Mouse (Mus musculus): Measurements from ENCODE around the gene Lrmda. TPM values are rescaled to one million over a fixed set of nuclear protein-coding genes. Genes with fewer than 3 reads are reported as not detected.
A peak's percentile ranks its signal among the peaks of the same experiment; 100 is the strongest.

The Lrmda gene
- total RNA-seq, 2 experiments from 2014 or later = 0.76 to 1.0 TPM

DNA sequence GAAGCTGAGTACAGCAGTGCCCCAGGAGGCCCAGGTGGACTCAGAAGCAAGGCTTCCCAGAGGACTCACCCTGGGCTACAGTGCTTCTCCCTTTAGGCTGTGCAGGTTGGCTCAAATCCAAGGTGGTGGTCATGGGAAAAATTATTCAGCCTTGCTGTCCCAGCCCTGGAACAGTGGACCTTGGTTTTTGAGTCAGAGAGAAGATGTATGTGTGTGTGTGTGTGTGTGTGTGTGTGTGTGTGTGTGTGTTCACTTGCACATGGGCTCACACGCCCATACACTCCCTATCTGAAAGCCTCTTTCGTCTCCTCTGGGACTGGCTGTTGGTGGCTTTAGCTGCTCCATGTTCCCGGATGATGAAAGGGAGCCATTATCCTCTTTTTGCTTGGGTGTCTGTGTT is 16.4 kb downstream of the Lrmda start:
- intact Hi-C loops (cut with DNase I) = no loop called here
- peak; percentile 18 to 25 for DNase-seq

DNA sequence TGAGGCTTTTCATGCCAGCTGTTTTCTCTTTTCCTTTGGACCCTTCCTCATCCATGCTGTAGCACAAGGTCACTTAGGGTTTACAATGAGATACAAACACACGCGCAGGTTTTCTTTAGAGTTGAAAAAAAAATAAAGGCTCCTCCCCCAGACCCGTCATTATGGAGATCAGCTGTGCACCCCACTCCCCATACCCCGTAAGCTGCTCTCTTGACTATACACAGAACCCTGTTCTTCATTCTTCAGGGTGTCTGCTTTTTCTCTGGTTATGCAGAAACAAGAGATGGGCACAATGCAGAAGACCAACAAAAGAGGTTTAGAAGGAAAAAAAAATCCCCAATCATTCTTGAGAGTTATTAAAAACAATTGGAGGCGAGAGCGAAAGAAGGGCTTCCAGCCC is 16.8 kb downstream of the Lrmda start:
- DNase-seq = no peak
- intact Hi-C loops (cut with DNase I) = no loop called here

DNA sequence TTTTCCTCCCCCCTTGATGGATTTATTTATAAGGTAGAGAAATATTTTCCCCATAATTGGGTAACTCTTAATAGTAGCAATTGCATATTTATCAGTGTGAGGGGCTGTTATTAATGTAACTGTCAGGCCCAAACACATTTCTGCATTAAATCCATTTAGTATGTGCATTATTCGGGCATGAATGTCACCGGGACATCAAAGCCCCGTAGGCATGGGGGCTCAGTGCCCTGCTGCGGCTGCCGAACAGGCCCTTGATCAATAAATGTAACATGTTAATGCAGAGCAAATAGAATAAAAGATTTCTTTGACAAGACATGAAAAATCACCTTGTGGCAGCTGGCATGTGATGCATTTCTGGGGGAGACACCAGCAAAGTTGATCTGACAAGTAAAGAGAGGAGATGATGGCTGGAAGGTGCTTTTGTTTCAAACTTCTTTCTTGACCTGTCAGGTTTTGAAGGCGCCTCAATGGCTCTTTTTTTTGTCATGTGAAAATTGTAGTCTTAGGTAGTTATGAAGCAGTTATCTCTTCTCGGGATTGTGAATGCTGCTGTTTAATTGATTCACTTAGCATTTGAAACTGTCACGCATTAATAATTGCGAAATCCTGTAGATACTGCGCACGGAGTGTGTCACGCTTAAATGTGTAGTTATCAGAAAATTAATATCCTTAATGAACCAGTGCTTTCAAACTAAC is 17.4 kb downstream of the Lrmda start:
- DNase-seq = no peak
- intact Hi-C loops (cut with DNase I) = no loop called here

DNA sequence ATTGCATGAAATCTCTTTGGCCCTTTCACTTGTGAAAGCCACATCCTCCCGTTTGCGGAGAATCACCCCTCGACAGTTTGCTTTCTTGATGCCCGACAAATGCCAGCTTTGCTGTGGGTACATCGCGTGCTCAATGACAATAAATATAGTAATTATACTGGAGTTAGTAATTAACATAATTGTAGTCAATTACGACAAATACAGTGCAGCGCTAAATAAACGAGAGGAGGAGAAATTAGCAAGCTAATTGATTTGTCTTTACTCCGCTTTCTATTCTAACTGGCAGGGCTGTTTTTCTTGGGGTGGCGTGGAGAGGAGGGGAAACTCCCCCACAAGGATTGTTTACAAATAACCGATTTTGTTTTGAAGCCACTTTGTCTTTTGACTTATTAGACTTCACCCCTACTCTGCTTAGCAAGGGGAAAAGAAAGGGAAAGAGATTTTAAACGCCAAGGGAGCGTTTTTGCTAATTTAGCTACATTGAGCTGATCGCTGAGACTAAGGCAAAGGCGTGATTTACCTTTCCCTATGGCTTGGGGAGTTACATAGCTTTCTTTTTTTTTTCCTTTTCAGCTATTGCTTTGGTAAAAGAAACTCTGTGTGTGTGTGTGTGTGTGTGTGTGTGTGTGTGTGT is 18.1 kb downstream of the Lrmda start:
- intact Hi-C loops (cut with DNase I) = no loop called here
- no peak for DNase-seq

DNA sequence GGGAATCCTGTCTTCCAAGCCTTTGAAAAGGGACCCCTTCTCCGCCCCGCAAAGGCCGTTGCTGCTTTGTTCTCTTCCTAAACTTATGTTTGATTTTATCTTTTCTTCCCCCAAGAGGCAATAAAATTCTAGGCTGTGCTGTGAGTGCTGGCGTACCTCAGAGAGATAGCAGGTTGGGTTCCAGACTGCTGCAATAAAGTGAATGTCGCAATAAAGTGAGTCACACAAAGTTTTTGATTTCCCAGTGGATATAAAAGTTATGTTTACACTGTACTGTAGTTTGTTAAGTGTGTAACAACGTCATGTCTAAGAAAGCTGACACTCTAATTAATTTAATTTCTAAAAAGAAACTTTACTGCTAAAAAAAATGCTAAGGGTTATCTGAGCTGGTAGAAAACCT is 22.6 kb downstream of the Lrmda start:
- intact Hi-C loops (cut with DNase I) = no loop called here
- DNase-seq = no peak

DNA sequence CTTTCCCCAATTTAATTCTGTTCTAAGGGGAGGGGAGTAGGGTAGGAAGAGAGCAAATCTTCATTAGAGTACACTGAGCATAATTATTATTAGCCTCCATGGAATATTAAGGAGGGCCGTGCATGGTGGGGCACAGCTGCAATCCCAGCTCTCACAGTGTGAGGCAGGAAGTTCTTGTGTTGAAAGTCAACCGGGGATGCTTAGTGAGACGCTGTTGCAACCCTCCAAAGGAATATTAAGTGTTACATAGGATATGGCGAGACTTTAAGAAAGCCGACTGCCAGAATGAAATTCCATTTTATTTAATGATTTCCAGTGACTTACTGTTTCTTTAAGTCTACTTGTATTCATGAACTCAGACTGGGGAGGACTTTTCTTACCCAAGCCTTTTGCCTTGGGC is 23.9 kb downstream of the Lrmda start:
- intact Hi-C loops (cut with DNase I) = no loop called here
- DNase-seq = no peak

DNA sequence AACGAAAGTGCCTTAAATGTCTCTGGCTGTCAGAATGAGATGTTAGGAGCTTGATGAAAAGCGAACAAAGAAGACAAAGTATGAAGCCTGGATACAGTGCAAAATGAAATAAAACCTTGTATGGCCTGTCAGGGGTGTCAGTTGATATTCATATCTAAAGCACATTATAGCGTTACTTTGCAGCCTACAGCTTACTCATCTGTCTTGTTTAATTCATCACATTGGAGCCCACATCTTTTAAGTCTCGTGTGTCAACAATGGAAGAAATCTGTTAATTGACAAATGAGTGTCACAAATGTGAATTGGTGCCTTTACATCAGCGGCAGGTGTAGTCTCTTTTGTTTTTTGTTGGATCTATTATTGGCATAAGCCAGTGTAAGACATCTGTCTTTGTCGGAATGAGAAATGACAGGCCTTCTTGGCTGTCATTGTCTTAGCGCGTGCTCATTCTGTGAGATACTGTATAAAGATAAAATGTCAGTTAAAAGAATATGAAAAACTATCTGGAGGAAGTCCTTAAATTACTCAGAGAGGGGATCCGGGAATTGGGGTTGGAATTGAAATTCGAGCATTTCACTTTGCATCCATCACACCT is 26.8 kb downstream of the Lrmda start:
- DNase-seq = no peak
- intact Hi-C loops (cut with DNase I) = no loop called here

DNA sequence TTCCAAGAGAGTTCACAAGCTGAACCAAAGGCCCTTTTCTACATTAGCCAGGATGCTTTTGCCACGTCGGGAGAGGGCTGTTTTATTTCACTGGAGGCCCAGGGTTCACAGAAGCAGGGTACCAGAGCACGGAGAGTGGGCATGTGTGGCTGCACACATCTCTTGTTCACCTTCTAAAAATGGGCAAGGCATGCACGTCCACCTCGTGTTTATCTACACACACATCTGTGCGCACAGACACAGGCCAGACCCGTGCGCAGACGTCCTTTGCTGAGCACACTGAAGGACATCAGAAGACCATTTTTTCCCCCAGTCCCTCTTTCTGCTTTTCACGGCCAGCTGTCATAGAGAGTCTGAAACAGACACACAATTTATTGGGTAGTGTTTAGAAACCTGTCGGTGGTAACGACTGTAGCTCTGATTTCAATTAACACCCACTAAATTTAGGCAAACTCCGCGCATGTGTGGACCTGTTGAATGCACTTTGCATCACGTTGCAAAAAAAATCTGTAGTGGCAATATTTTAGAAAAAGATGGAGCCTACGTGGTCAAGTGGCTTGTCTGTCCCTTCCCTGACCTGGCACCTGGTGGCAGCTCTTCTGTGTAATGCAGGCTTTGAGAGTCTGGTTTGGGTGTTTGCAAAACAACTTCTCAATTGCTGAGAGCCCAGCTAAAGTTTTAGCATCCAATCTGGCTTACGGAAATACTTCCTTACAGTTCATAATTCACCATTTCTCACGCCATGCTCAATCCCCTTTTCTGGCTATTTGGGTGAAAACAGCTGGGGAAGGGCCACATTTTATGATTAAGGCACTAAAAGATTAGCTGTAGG is 28.8 kb downstream of the Lrmda start:
- intact Hi-C loops (cut with DNase I) = no loop called here
- no peak for DNase-seq

DNA sequence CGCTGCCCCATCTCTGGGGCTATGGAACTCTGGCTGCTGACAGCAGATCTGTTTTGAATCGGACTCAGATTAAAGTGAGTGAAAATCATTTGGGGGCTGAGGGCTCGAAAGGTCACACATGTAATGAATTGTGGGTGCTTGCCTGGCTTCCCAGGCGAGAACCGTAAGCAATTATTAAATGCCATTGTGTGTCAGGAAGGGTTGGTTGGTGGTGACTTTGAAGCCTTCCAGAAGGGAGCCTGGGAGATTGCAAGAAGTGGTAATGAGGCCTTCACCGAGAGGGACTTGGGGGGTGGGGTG is 29.3 kb downstream of the Lrmda start:
- intact Hi-C loops (cut with DNase I) = no loop called here
- no peak for DNase-seq

DNA sequence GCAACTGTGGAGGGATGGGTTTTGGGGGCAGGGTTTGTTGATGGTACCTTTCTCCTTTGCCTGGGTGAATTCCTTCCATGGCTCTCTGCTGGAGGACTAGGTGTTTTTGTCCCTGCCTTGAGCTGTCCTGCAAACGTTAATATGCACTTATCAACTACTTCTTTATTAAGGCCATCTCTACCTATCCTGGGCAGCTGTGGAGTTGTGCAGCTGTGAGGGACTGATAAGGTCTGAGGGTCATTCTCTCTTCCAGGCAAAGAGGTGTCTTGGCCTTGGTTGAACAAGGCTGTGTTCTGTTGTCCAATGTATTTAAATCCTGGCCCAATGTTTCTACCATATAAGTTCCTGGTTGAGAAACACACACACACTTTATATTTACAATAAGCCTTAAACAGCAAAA is 29.8 kb downstream of the Lrmda start:
- no peak for DNase-seq
- intact Hi-C loops (cut with DNase I) = no loop called here

DNA sequence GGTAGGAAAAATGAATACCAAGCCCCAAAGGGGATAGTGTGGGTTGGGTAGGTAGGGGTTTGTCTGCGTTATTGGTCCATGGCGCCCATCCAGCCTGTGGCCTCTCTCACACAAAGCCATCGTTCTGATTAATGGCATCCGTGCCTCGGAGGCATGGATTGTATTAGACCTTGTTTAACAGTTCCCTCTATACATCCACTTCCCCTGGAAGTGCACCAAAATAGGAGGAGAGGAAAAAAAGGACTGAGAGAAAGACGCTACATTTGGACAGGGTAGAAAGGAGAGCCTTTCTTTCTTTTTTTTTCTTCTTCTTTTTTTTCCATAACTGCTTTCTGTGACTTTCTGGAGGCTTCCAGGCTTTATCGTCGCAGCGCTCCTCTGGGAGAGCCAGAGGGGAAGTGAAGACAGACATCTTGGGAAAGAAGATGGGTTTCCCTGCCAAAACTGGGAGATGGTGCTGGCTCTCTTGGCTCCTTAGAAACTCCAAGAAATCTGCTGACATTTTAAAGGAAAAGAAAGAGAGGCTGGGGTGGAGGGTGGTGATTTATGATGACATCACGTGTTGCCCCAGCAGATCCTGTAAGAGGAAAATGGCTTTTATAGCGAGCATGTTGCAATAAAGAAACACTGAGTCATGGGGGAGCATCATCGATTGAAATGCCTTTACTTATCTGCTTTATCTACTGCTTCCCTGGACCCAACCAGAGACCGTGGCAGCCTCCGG is 32.6 kb downstream of the Lrmda start:
- DNase-seq = peak; percentile 23 to 46
- intact Hi-C loops (cut with DNase I) = no loop called here

DNA sequence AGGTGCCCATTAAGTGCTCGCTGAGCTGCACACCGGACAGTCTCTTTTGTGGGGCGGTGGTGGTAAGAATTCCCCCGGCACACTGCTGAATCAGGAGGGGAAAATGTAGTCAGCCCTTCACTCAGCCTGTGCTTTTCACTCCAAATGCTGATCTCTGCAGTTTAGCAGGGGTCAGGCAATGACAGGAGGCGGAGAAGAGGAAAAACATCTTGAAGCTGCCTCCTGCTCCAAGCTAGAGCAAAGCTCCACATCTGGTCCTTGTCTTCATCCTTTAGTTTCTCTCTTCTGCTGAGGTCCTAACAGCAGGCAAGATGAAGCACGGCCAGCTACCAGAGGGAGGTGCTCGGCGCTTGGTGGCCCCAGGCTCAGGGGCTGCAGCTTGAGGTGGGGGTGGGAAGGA is 36.1 kb downstream of the Lrmda start:
- intact Hi-C loops (cut with DNase I) = no loop called here
- DNase-seq = peak; percentile 13 to 55

DNA sequence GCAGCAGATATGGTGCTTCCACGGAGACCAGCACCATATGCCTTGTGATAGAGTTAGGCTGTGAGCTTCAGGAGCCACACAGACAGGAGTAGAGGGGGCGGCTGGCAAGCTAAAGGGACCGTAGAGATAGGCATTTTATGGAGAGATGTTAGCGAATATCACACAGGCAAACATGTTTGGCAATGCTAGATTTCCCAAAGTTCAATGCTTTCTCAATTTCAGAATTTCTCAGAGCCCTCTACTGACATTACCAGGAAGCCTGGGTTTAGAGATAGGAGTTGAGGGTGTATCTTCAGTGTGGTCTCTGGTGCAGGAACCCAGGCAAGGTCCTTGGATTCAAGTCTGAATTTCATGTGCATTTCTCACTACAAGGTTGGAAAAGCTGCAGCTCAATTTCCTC is 36.7 kb downstream of the Lrmda start:
- intact Hi-C loops (cut with DNase I) = no loop called here
- DNase-seq = no peak

DNA sequence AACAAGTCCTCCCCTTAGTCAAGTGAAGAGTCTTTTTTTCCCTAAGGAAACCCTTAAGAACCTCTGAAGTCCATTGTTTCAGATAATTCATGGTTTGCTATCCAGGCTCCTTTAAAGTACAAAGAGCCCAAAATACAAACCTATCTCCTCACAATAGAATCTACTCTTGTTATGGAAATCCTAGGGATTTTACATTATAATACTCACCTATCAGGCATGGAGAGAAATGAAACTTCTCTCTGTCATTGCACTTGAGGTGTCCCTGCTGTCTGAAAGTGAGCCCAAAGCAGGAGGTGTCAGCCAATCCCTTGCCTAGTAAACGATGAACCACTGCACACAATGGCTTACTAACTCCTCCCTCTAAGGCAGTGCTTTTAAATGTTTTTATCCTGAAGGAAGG is 39.2 kb downstream of the Lrmda start:
- intact Hi-C loops (cut with DNase I) = no loop called here
- DNase-seq = no peak

DNA sequence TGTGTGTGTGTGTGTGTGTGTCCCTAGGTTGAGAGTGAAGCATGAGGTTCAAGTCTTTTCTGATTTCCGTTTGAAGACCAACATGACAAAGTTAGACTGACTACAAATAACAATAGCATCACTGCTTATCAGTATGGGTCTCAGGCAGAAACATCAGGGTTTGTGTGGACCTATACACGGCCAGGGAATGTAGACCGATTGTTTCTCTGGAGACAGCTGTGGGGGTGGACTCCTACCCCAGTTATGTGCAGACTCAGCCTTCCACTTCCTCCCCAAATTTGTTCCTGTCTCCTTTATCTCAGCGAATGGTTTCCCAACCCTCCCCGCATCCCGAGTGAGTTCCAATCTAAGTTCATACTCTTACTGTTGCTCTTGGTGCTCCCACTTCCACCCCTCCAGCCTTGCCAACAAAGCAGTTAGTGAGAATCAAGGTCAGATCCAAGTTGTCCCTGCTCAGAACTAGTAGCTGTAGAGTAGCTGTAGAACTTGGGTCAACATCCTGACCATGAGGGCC is 39.9 kb downstream of the Lrmda start:
- intact Hi-C loops (cut with DNase I) = no loop called here
- no peak for DNase-seq

DNA sequence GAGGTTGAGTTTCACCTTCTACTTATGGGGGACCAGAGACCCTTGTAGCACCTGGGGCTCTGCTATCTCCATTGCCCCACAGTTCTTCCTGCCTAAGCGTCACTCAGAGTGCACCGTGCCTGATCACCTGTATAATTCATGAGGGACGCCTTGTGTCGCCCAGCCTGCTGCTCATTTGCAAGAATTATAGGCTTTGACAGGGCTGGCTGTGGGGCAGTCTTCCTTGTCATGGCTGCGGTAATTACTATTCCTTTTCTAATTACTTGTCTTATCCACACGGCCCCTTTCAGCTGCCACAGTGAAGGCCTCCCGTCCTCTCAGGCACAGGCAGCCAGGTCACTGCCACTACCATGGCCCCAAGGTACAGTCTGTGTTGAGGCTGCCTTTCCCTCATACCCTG is 41.3 kb downstream of the Lrmda start:
- DNase-seq = no peak
- intact Hi-C loops (cut with DNase I) = no loop called here

DNA sequence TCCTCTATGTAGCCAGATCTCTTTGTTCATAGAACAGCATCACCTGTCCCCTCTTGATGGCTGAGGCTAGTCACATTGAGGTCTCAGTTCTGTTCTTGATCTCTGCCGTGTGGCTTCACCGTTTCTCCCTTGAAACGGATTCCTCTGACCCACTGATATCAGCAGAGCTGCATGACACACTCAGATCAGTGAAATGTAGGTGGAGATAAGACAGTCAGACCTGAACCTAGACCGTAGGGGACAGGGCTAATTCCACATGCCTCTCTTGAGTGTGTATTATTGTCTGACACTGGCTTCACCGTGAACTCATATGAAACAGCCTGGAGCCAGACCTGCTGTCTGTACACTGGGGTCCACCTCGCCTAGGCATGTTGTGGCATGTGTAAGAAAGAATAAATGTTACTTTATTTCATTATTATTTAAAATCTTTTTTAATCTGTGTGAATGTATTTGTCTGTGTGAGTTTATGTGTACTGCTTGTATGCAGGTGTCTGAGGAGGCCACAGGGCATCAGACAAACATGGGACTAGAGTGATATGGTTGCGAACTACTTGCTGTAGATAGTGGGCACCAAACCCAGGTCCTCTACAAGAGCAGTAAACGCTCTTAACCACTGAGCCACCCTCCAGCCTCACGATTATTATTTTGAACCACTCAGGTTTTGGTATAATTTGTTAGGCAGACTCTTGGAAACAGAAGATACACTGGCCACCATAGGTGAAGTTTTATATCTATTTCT is 42.8 kb downstream of the Lrmda start:
- no peak for DNase-seq
- intact Hi-C loops (cut with DNase I) = no loop called here

DNA sequence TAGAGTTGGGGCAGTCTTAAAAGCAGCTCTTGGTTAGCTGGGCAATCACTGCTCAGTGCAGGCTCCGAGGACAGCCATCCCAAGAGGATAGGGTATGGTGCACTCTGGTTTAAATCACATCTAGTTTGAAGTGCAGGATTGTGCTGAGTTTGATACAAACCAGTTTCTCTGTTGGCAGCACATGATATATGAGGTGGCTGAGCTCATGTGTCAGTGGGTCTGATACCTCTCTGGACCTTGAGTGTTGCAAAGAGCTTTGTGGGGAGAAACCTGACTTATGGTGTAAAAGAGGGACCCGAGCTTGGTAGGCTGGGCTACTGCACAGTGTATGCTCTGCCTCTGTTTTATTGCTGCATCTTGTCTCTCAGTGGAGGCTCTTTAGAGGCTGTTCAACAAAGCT is 49.7 kb downstream of the Lrmda start:
- intact Hi-C loops (cut with DNase I) = no loop called here

DNA sequence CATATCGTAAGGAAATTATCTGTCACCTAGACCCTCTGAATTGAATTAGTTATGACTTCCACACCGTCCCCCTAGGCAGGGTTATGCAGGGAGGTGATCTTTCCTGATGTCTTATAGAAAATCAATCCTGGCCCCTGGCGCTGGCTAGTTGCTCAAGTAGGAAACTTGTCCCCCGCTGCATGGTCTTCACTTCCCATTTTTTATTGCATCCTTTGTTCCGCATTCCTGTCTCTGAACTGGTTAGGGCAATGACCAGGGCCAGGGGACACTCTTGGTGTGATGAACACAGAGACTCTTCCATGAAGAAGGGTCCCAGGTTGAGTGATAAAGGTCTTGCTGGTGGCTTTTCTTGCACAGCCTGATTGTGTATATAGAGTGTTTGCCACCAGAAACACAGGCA is 53.9 kb downstream of the Lrmda start:
- intact Hi-C loops (cut with DNase I) = no loop called here
- no peak for DNase-seq

More for the DNA sequence above, 49.7 kb downstream of the Lrmda start:
- no peak for DNase-seq

DNA sequence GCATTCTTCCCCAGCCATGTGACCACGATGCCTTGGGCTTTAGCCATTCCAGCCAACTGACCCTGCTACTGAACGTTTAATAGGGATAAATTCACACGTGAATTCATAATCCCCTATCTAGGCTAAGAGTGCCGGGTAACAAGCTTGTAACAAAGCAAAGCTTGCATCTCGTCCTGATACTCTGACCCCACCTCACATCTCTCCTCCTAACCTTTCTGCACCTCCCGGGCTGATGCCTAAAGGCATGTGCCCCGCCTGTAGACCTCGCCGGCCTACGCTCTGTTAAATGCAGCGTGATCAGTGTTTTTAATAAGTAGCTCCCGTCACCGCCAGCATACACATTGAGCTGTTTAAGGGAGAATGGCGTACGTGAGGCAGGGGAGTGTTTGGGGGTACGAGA is 54.7 kb downstream of the Lrmda start:
- intact Hi-C loops (cut with DNase I) = no loop called here
- DNase-seq = no peak

All from heart, postnatal 14 days (tissue).